Mouse (Mus musculus): ENCODE measurements around the gene Babam2.
"Not testable (repeated sequence)": the region's sequence is repeated elsewhere in the genome, so short reads cannot be mapped to it uniquely, and the experiment has no call there.

Babam2 gene

GRCm38 (mm10) chr5:31787201-31787600, 89.7 kb downstream of the Babam2 start:
- DNase-seq (ENCODE audit: low spot score), result no peak

GRCm38 (mm10) chr5:31787622-31788021, 90.1 kb downstream of the Babam2 start:
- DNase-seq (ENCODE audit: low spot score), result no peak

GRCm38 (mm10) chr5:31792338-31792737, 94.9 kb downstream of the Babam2 start:
- DNase-seq (ENCODE audit: low spot score), result no peak

GRCm38 (mm10) chr5:31792863-31793262, 95.4 kb downstream of the Babam2 start:
- DNase-seq (ENCODE audit: low spot score), result no peak

- no peak for DNase-seq (ENCODE audit: low spot score)
Observed at GRCm38 (mm10) chr5:31795414-31795813, 97.9 kb downstream of the Babam2 start.

GRCm38 (mm10) chr5:31796979-31797378, 99.5 kb downstream of the Babam2 start:
- no peak for DNase-seq (ENCODE audit: low spot score)

- not testable (repeated sequence) for DNase-seq (ENCODE audit: low spot score)
Observed at GRCm38 (mm10) chr5:31804211-31804610, 106.7 kb downstream of the Babam2 start.

- no peak for DNase-seq (ENCODE audit: low spot score)
Observed at GRCm38 (mm10) chr5:31804751-31805150, 107.3 kb downstream of the Babam2 start.

- DNase-seq (ENCODE audit: low spot score), result no peak
Observed at GRCm38 (mm10) chr5:31807312-31807711, 109.8 kb downstream of the Babam2 start.

- DNase-seq (ENCODE audit: low spot score), result no peak
Observed at GRCm38 (mm10) chr5:31808271-31808670, 110.8 kb downstream of the Babam2 start.

- no peak for DNase-seq (ENCODE audit: low spot score)
Observed at GRCm38 (mm10) chr5:31810796-31811662, 113.5 kb downstream of the Babam2 start.

- no peak for DNase-seq (ENCODE audit: low spot score)
Observed at GRCm38 (mm10) chr5:31811663-31812001, 114.1 kb downstream of the Babam2 start.

GRCm38 (mm10) chr5:31813156-31813675, 115.7 kb downstream of the Babam2 start:
- no peak for DNase-seq (ENCODE audit: low spot score)

- no peak for DNase-seq (ENCODE audit: low spot score)
Observed at GRCm38 (mm10) chr5:31814068-31814467, 116.6 kb downstream of the Babam2 start.

GRCm38 (mm10) chr5:31815129-31815528, 117.6 kb downstream of the Babam2 start:
- no peak for DNase-seq (ENCODE audit: low spot score)

GRCm38 (mm10) chr5:31816082-31816481, 118.6 kb downstream of the Babam2 start:
- no peak for DNase-seq (ENCODE audit: low spot score)

- no peak for DNase-seq (ENCODE audit: low spot score)
Observed at GRCm38 (mm10) chr5:31820801-31821200, 123.3 kb downstream of the Babam2 start.

- DNase-seq (ENCODE audit: low spot score), result no peak
Observed at GRCm38 (mm10) chr5:31821204-31821603, 123.7 kb downstream of the Babam2 start.

GRCm38 (mm10) chr5:31823673-31824072, 126.2 kb downstream of the Babam2 start:
- DNase-seq (ENCODE audit: low spot score), result no peak

- no peak for DNase-seq (ENCODE audit: low spot score)
Observed at GRCm38 (mm10) chr5:31824126-31824525, 126.6 kb downstream of the Babam2 start.

- no peak for DNase-seq (ENCODE audit: low spot score)
Observed at GRCm38 (mm10) chr5:31827304-31827703, 129.8 kb downstream of the Babam2 start.

- DNase-seq (ENCODE audit: low spot score), result no peak
Observed at GRCm38 (mm10) chr5:31827896-31828295, 130.4 kb downstream of the Babam2 start.

- no peak for DNase-seq (ENCODE audit: low spot score)
Observed at GRCm38 (mm10) chr5:31828747-31829146, 131.3 kb downstream of the Babam2 start.

GRCm38 (mm10) chr5:31829588-31829987, 132.1 kb downstream of the Babam2 start:
- DNase-seq (ENCODE audit: low spot score), result no peak
